Mouse (Mus musculus) liver (tissue): ENCODE results near the gene Prr5l.

Experiments used
- DNase-seq: peaks from one replicate; pipeline ENCODE4 v3.0.0-alpha.2; 2020; ENCODE audit warnings: mixed read lengths

The Prr5l gene

DNA sequence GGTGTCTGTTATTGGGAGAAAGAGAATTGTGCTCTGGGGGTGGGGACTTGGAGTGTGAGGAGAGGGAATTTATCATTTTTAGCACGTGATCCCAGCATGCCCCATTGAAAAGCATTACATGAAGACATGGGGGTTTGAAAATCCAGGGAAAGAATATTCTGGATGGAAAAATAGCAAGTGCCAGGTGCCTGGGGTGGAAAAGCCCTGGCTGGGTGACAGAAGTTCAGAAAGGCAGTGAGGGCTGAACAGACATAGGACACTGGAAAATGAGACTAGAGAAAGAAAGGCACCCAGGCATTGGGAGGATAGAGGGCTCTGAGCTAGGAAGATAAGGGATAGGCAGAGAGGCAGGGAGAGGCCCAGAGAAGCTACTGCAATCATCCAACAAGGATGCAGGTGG, 62.0 kb downstream of the Prr5l start:
- no peak for DNase-seq

DNA sequence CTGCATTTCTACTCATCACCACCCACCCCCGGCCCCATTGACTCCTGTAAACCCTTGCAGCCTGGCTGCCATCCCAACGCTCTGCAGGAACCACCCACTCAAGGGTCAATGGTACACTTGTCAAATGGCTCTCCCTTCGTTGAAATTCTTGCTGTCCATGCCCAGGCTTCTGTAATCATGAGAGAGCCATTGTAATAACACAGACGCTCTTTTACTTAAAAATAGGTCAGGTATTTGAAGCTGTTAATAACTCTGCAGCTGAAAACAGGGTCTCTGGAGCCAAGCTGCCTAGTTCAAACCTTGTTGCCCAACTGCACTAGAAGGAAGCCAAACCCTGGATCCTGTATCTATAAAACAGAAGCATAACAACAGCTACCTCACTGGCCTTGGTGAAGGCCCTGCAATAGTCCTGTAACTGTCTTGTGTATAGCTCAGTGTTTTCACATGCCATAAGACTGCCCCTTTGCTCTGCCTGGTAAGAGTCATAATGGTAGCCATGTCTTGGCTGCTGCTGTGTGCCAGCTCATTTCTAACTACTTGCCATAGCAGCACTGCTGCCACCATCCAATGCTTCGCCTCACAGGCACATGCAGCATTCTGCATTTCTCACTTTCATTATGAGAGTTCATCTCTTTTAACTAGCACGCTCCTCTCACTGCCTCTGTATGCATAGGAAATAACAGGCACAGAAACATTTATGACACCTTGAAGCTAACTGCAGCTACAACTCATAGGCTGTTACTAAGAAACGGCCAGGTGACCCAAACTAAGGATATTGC, 63.7 kb downstream of the Prr5l start:
- DNase-seq: no peak

DNA sequence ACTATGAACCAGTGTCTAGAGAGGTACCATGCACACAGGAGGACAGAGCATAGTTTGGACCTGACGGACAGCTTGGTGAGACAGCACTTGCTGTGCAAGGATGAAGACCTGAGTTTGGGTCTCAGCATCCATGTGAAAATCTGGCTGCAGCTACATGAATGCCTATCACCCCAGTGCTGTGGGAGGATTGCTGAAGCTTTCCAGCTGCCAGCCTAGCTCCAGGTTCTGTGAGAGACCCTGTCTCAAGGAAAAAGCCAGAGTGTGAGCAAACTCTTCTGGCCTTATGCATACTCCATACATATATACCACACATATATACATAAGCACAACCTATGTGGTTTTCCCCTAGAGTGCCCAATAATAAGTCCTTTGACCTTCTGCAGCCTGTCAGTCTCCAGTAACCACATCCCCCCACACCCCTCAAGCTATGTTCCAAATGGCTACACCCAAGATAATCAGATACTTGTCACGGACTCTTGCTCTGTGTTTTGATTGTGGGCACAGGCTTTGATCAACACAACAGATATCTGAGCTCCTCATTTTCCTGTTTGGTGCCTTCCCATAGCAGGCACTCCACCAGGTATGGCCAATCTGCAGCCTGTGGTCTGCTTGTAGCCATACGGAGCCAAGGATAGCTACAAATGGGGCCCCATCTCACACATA, 66.0 kb downstream of the Prr5l start:
- no peak for DNase-seq

GRCm38 (mm10) chr2:101815250-101815934, 67.4 kb downstream of the Prr5l start:
- peak; percentile 37 for DNase-seq

DNA sequence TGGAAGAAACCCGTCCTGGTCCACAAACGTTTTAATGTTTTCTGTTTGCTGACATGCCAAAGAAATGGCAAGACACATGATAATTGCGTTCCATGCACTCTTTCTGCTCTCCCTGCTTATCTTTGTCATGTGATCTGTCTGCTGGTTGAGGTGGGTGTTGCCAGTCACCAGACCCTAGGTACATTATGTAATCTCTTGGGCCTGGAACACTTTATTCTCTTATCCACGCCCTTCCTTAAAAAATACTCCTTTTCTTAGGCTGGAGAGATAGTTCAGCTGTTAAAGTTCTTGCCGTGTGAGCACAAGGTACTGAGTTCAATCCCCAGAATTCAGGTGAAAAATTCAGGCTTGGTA, 68.6 kb downstream of the Prr5l start:
- no peak for DNase-seq

DNA sequence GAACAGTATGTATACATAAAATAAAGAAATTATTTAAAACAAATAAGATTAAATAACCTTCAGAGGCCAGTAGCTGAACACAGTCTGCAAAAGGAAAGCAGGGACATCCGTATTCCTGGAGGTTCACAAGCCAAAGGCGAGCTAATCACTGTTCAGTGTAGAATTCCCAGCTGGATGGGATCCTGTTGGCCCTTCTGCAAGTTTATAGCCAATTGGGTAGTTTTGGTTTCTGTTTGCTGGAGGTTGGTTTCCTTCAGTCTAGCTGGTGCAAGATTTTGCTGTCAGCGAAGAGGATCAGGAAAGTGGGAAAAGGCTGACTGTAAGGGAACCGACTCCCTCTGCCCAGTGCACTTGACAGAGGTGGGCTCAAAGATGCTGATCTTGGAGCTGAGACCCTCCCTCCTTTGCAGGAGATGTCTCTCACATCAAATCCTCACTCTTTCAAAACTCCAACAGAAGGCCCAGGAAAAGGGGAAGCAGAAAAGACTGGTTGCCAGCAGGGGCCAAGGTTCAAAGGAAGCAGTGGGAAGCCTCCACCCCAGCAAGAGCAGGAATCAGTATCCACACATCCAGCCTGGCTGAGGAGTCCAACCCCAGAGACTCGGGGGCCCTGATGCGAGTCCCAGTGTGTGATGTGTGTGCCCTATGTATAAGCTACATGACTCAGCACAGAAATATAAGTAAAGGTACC, 69.1 kb downstream of the Prr5l start:
- no peak for DNase-seq

- no peak for DNase-seq
Observed at GRCm38 (mm10) chr2:101811925-101812324, 70.9 kb downstream of the Prr5l start.

- no peak for DNase-seq
Observed at GRCm38 (mm10) chr2:101810774-101811173, 72.1 kb downstream of the Prr5l start.

DNA sequence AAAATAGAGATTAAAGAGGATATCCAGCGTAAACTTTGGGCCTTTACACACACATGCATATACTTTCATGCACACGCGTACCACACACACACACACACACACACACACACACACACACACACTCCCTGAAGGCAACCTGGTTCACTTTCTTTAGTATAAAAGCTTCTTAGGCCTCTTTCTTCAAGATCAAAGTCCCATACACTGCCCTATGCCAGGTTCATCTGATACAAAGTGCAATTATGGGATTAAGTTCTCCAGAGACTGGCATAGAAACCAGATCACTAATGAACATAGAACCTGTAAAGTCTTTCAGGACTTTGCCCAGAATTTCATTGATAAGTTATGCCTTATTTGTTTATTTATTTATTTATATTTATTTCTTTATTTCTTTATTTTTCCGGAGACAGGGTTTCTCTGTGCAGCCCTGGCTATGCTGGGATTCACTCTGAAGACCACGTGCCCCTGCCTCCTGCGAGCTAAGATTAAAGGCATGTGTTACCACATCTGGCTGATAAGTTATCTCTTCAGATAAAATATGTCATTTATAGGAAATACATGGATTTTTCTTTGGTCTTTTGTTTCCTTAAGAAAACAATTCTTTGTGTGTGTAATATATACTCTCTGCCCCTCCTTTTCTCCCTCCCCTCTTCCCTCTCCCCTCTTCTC, 73.1 kb downstream of the Prr5l start:
- no peak for DNase-seq

DNA sequence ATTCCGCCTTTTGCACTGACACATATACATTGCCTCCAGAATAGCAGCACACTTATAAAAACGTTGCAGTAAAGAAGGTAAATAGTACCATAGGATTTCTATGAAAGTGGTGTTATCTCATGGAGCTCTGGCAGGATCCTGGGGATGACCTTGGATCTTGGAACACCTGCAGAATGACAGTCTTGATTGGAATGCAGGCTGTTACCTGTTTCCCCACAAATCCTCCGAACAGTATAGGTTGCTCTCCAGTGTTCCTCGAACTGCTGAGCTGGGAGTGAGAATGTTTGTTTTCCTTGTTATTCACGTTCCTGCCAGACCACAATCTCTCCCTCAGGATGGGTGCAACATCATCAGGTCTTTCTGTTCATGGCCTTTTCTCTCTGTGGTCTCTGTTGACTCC, 75.1 kb downstream of the Prr5l start:
- no peak for DNase-seq

DNA sequence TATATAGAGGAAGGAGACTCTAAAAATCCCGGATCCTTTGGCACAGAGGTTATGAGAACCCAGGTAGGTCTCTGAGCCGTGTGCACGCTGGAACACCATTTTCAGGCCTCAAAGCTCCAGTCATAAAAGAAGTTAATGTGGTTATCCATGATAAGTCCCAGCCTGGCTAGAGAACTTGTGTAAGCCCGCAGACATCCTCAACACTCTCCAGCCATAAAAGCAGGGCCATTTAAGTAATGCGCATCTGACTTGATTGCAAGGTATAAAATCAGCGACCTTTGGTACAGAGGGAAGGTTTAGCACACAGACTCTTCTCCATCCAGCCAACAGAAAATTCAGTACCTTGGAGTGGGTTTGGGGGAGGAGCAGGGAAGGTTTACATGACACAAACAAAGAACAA, 80.6 kb downstream of the Prr5l start:
- DNase-seq: no peak

DNA sequence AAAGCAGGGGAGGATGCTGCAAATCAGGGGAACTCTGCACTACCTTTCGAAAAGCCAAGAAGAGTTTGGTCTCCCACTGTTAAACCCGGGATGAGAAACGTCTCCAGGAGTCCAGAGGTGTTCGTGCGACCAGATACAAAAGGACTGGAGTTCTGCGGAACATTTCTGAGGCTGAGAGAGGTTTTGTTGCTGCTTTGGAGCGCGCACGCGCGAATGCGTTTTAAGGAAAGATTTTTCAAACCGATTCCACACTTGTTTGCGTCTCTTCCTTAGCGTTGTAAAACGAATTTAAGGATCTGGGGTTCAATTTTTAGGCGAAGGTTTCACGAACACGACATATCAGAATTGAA, 85.0 kb downstream of the Prr5l start:
- no peak for DNase-seq

DNA sequence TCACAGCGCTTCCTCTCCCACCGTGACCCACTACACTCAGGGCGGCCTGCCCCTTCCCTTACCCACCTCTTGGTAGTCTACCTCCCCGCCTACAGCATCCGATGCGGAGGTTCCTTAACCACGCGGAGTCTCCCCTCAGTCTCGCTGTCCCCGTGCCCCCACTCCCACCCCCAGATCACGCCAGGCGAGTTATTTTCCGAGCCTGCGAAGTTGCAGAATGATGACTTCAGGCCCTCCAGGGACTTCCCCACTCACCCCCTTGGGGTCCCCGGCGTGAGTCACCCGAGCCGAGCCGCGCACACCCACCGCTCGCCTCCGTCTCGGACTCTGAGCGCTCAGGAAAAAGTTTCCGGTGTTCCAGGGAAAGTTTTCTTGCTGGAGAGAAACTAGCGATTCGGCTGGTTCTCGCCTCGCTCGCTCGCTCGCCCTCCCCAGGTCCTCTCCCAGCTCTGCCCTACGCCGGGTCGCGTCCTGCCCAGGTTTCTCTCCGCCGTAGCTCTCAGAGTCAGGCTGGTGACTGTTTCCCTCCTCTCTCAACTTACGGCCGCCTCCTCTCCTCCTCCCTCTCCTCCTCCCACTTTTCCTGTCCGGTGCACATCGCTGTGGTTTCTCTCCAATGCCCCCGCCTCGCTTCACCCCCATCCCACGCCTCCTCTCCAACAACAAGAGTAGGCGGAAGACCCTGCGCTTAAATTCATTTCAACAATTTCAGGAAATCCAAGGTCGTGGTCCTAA, 85.5 kb downstream of the Prr5l start:
- DNase-seq: peak; percentile 42

DNA sequence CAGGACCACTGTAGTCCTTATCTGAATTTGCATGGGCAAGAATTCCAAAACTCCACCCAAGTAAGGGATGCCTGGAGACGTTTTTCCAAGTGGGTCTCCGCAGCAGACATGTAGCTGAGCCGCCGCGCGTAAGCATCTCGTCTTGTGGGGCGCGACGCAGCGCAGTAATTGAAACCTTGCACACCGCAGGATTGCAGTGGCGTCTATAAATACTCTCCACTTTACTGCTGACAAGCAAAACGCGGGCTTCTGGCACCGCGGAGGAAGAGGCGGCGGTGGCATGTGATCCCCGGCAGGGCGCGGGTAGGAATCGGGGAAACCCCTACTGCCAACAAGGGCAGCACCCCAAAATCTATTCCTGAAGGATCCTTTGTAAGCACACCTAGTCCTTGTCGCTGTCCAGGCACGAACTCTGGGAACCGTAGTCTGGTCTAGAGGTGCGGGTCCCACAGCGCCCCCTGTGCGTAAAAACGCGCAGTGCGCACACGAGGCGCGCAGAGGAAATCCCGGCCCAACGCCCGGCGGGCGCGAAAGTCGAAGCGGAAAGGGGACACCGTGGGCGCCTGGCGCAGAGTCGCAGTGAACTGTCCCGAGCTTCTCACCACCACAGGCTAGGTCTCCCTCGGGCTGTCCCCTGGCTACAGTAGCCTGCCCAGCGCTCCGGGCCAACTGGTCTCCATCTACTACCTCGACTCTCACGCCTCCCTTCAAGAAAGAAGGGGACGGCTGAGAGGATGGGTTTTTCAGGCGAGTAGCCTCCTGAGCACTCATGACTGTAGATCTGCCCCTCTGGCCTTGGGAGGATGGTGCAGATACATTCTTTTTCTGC, 86.3 kb downstream of the Prr5l start:
- peak; percentile 65 for DNase-seq

DNA sequence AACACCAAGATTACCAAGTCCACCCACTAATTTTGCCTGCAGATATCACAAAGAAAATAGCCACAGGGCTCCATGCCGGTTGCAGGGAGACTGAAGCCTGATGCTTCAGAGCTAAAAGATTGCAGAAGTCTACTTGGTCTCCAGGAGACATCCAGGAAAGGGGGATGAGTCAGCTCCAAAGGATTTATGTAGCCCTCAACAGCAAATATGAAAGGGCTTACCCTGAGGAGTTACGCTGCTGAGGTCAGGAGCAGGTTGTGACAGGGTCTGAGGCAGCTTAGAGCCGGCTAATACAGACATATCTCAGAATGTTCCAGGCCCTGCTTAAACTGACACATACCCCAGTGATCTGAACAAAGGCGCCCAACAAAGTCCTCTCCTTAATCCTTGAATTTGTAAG, 90.7 kb downstream of the Prr5l start:
- DNase-seq: no peak

- DNase-seq: no peak
Observed at GRCm38 (mm10) chr2:101783255-101783654, 99.6 kb downstream of the Prr5l start.

DNA sequence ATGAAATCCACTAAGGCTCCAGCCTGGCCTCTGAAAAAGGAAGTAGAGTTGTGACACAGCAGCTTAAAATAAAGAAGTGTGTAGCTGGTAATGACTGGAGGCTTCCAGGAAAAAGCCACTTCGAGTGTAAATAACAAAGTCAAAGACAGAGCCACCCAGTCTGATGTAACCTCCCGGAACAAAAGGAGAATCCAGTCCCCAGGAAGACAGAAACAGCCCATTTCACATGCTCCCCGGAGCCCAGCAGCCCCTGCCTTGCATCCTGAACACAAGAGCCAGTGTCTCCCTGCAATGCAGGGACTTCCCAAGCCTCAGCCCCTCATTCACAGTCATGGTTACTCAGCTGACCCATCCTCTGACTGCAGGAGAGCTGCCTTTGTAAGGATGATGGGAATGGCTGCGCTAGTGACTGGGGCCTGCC, 101.5 kb downstream of the Prr5l start:
- no peak for DNase-seq

GRCm38 (mm10) chr2:101778080-101778479, 104.7 kb downstream of the Prr5l start:
- DNase-seq: no peak

DNA sequence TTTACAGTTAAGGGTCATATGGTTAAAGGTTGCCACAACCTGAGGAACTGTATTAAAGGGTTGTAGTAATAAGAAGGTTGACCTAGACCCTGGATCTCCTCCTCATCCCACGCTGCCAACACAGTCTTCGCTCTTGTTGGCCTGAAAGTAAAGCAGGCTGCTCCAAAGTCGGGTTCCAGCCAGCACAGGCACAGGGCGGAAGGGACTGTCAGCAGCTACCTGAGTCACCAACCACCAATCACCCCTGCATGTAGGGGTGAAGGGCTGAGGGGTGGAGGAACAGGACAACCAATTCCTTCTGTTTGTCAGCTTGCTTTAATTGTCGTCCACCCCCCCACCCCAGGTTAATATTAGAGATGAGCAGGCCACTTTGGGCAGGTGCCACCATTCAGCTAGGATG, 119.3 kb downstream of the Prr5l start:
- no peak for DNase-seq

- peak; percentile 11 for DNase-seq
Observed at GRCm38 (mm10) chr2:101762955-101763386, 119.9 kb downstream of the Prr5l start.

DNA sequence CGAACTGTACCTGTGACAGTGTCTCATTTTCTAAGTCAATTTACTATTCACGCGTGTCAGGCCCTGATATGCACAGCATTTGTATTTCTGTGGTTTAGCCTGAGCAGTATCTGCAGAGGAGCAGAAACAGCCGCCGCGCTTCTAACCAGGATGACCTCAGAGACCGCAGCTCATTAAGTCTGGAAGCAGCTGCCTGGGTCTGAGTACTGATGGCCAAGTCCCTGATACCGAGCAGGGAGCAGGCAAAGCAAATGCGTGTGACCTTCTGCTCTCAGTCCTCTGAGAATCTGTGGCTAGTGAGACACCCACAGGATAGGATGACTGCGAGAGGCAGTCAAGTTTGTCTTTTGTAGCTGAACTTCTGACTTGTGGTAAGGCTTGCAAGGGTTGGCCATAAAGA, 120.4 kb downstream of the Prr5l start:
- DNase-seq: peak; percentile 49
